Mouse (Mus musculus) intestine, embryonic 16.5 days (tissue): ENCODE results near the gene Eif4g2. TPM values are rescaled to one million over a fixed set of nuclear protein-coding genes. Genes with fewer than 3 reads are reported as not detected.

Experiments
- polyA plus RNA-seq: library from polyadenylated mRNA; unstranded; fragments of >200 nt; fragmentation: Nextera tagmentation; extraction: Ambion mirVana; gene quantifications from 2 replicates; pipeline ENCODE4 v1.2.1, GENCODE M21; 2015

Eif4g2 gene
- polyA plus RNA-seq, 1 experiment from 2014 or later = 621 TPM

Other genes with a start within 250 kb of the Eif4g2 start
- gene Rnf141, start 238.6 kb downstream of the Eif4g2 start, polyA plus RNA-seq = 37.5 and 39.0 TPM in 2 replicates
- 13.8 and 15.1 TPM in 2 replicates for gene Lyve1, start 219.8 kb downstream of the Eif4g2 start, polyA plus RNA-seq
- 12.0 and 13.0 TPM in 2 replicates for gene Mrvi1, start 100.6 kb downstream of the Eif4g2 start, polyA plus RNA-seq
- gene Ctr9, start 54.1 kb downstream of the Eif4g2 start, polyA plus RNA-seq = 45.1 and 48.7 TPM in 2 replicates